Mouse (Mus musculus) embryonic fibroblast, embryonic 13.5 days (primary cell): ENCODE measurements at regions not wholly inside any gene's neighbourhood (a gene's known extent, or its start where the extent isn't known, plus 50 kb on each side); places are given as distances from the start of the nearest gene placed in this dataset.

ENCODE experiments used
- CTCF ChIP-seq: IDR thresholded peaks from 2 replicates; pipeline ENCODE4 v1.5.1; 2011; ENCODE audit warnings: mild to moderate bottlenecking, control low read depth, low read length, moderate library complexity, borderline replicate concordance; ENCODE audit not compliant: insufficient read depth
- POLR2A ChIP-seq: IDR thresholded peaks from 2 replicates; pipeline ENCODE4 v1.6.1; 2011; ENCODE audit warnings: low read depth, mild to moderate bottlenecking, control low read depth, low read length, moderate library complexity

- TF ChIP-seq CTCF = no peak
- no peak for TF ChIP-seq POLR2A
Observed at GRCm38 (mm10) chr1:121112464-121112863, 219.9 kb downstream of the Insig2 start.
